Mouse (Mus musculus): ENCODE measurements at regions not wholly inside any gene's neighbourhood (a gene's known extent, or its start where the extent isn't known, plus 50 kb on each side); places are given as distances from the start of the nearest gene placed in this dataset.

DNA sequence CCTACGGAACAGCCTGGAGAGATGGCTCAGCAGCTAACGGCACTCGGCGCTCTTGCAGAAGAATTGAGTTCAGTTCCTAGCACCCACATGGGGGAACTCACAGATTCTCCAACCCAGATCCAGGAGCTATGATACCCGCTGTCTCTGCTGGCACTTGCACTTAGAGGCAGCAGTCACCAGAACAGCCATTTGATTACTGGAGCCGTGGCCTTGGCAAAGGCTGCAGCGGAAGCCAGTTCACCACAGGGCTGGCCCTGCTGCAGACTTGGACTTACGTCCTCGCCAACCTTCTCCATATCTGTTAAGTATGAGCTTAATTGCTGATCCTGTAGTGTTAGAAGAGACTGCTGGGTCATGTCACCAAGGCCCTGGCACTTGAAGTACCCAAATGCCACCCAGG is 72.7 kb upstream of the Calm2 start:
- TF ChIP-seq EP300 (IDR thresholded peaks at IDR 0.05) (no peak), CTCF (IDR thresholded peaks at IDR 0.05) (no peak)
